Mouse (Mus musculus): ENCODE results near the gene Ddx27. TPM values are rescaled to one million over a fixed set of nuclear protein-coding genes. Genes with fewer than 3 reads are reported as not detected.

Gene Ddx27
- polyA plus RNA-seq, 2 experiments = 36.5 to 50.2 TPM

DNA sequence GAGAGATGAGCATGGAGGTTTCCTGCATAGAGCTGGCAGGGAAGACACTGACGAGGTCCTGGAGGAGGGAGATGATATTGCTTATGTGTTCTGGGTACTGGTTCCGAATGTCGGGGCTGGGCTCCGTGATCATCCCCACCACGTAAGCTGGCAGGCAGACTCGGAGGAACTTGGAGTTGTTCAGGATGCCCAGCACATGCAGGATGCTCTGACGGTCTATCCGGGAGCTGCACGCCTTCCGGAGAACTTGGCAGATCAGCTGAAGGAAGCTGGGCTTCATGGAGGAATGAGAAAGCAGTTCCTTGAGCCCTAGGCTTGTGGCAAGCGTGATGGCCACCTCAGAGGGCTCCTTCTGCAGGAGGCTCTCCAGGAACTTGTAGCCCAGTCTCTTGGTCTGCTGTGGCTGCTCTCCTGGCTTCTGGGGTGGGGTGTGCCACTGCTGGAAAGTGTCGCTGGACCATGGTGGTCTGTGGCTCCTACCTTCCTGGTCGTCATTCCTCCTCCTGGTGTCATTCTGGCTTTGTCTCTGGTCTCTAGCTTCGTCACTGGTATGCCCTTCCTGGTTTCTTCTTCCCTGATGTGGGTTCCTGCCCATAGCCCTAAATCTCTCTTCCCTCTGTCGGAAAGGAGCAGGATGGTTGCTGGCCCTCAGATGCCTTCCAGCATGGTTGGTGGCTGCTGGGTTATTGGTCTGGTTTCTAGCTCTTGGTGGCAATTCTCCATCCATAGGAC lies 41.4 kb downstream of the Ddx27 start:
- 94% methylated on average over 15 of the region's 15 CpGs for WGBS
- Histone ChIP-seq H3K4me1 (ENCODE audit: control insufficient read depth, insufficient read depth, low read length) (peaks cover 3% of the 10 kb centered on the region), H3K4me3 (replicated peaks; ENCODE audit: low read length) (no peak overlapping the region), H3K36me3 (ENCODE audit: control insufficient read depth, insufficient read depth, low read length) (peaks cover 61% of the 10 kb centered on the region), H3K4me2 (replicated peaks; ENCODE audit: low read depth, low read length, severe bottlenecking) (no peak overlapping the region), H3K27me3 (ENCODE audit: control insufficient read depth, insufficient read depth, low read length) (no peaks in the 10 kb centered on the region), H3K27ac (replicated peaks; ENCODE audit: low read depth, low read length) (no peak overlapping the region), H3K9me3 (ENCODE audit: control insufficient read depth, low read length) (no peaks in the 10 kb centered on the region), H3K9ac (ENCODE audit: low read depth, low read length, severe bottlenecking) (no peak overlapping the region)
- no peak for ATAC-seq (ENCODE audit: low FRiP score, low read depth)
- DNase-seq (ENCODE audit: low spot score) = no peak
- no peak for TF ChIP-seq POLR2A (IDR thresholded peaks at IDR 0.05; ENCODE audit: borderline replicate concordance, extremely low read depth, insufficient read depth, insufficient read length)

DNA sequence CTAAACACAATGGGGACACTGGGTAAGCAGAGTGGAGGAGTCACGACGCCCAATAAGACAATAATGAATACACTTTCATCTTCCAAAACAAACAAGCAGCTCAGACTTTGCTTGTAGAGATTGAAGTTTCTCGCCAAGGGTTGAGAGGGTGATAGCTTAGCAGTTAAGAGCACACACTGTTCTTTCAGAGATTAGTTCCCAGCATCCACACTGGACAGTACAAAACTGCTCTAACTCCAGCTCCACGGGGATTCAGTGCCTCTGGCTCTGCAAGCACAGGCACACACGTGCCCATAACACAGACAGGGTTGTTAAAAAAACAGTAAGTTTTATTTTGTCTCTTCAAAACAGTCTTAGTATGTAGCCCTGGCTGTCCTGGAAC lies 41.9 kb downstream of the Ddx27 start:
- Histone ChIP-seq H3K4me2 (replicated peaks; ENCODE audit: low read depth, low read length, severe bottlenecking) (no peak overlapping the region), H3K36me3 (ENCODE audit: control insufficient read depth, insufficient read depth, low read length) (peaks cover 58% of the 10 kb centered on the region), H3K9ac (ENCODE audit: low read depth, low read length, severe bottlenecking) (no peak overlapping the region), H3K4me1 (ENCODE audit: control insufficient read depth, insufficient read depth, low read length) (peaks cover 9% of the 10 kb centered on the region), H3K27me3 (ENCODE audit: control insufficient read depth, insufficient read depth, low read length) (no peaks in the 10 kb centered on the region), H3K4me3 (replicated peaks; ENCODE audit: low read length) (no peak overlapping the region), H3K9me3 (ENCODE audit: control insufficient read depth, low read length) (no peaks in the 10 kb centered on the region), H3K27ac (replicated peaks; ENCODE audit: low read depth, low read length) (no peak overlapping the region)
- no peak for DNase-seq (ENCODE audit: low spot score)
- TF ChIP-seq POLR2A (IDR thresholded peaks at IDR 0.05; ENCODE audit: borderline replicate concordance, extremely low read depth, insufficient read depth, insufficient read length) = no peak
- 87% methylated on average over 5 of the region's 5 CpGs for WGBS
- ATAC-seq (ENCODE audit: low FRiP score, low read depth) = no peak

DNA sequence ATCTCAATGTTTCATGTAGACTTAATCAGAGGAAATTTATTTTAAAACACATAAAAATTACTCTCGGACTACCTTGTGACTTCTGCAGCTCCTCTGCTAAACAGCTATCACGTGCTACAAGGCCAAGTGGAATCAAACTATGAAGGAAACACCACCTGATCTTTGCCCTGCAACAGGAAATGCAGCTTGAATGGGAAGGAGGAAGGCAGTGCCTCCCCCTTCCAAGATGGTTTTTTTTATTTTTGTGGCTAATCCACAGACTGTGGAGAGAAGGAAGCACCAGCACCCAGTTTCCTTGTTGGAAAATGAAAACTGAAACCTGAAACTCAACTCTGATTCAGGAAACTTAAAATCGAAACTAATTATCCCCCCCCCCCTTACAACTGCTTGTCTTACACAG lies 43.2 kb downstream of the Ddx27 start:
- H3K27me3 ChIP-seq (ENCODE audit: control insufficient read depth, insufficient read depth, low read length) = no peaks in the 10 kb centered on the region
- 55% methylated on average over 3 of the region's 3 CpGs for WGBS
- TF ChIP-seq POLR2A (IDR thresholded peaks at IDR 0.05; ENCODE audit: borderline replicate concordance, extremely low read depth, insufficient read depth, insufficient read length) = no peak
- H3K4me3 ChIP-seq (replicated peaks; ENCODE audit: low read length) = no peak overlapping the region
- ATAC-seq (ENCODE audit: low FRiP score, low read depth) (no peak), DNase-seq (ENCODE audit: low spot score) (no peak)
- H3K4me1 ChIP-seq (ENCODE audit: control insufficient read depth, insufficient read depth, low read length) = peaks cover 9% of the 10 kb centered on the region
- peaks cover 49% of the 10 kb centered on the region for H3K36me3 ChIP-seq (ENCODE audit: control insufficient read depth, insufficient read depth, low read length)
- no peak overlapping the region for H3K27ac ChIP-seq (replicated peaks; ENCODE audit: low read depth, low read length)
- H3K4me2 ChIP-seq (replicated peaks; ENCODE audit: low read depth, low read length, severe bottlenecking) = no peak overlapping the region
- H3K9ac ChIP-seq (ENCODE audit: low read depth, low read length, severe bottlenecking) = no peak overlapping the region
- no peaks in the 10 kb centered on the region for H3K9me3 ChIP-seq (ENCODE audit: control insufficient read depth, low read length)

DNA sequence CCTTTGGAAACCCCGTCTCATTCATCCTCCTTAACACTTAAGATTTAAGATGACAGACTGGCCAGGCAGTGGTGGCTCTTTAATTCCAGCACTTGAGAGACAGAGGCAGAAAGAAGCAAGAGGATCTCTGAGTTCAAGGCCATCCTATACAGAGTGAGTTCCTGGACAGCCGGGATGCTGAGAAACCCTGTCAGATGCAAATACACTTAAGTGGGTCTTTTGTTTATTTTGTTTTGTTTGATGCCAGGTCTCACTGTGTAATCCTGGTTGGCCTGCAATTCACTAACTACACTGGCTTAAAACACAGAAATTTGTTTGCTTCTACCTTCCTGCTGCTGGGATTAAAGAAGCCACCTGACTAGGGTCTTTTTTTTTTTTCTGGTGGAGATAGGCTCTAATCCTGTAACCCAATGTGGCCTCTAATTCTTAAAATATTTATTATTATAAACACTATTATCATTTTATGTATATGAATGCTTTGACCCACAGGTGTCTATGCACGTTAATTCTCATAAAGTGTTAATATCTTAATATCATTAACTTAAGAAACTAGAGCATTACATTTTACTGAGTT lies 43.9 kb downstream of the Ddx27 start:
- Histone ChIP-seq H3K27me3 (ENCODE audit: control insufficient read depth, insufficient read depth, low read length) (no peaks in the 10 kb centered on the region), H3K27ac (replicated peaks; ENCODE audit: low read depth, low read length) (no peak overlapping the region), H3K4me3 (replicated peaks; ENCODE audit: low read length) (no peak overlapping the region), H3K4me1 (ENCODE audit: control insufficient read depth, insufficient read depth, low read length) (peaks cover 9% of the 10 kb centered on the region), H3K36me3 (ENCODE audit: control insufficient read depth, insufficient read depth, low read length) (peaks cover 46% of the 10 kb centered on the region), H3K9ac (ENCODE audit: low read depth, low read length, severe bottlenecking) (no peak overlapping the region), H3K9me3 (ENCODE audit: control insufficient read depth, low read length) (no peaks in the 10 kb centered on the region), H3K4me2 (replicated peaks; ENCODE audit: low read depth, low read length, severe bottlenecking) (no peak overlapping the region)
- WGBS = 63% methylated on average over 3 of the region's 3 CpGs
- ATAC-seq (ENCODE audit: low FRiP score, low read depth) (no peak), DNase-seq (ENCODE audit: low spot score) (no peak)
- no peak for TF ChIP-seq POLR2A (IDR thresholded peaks at IDR 0.05; ENCODE audit: borderline replicate concordance, extremely low read depth, insufficient read depth, insufficient read length)

DNA sequence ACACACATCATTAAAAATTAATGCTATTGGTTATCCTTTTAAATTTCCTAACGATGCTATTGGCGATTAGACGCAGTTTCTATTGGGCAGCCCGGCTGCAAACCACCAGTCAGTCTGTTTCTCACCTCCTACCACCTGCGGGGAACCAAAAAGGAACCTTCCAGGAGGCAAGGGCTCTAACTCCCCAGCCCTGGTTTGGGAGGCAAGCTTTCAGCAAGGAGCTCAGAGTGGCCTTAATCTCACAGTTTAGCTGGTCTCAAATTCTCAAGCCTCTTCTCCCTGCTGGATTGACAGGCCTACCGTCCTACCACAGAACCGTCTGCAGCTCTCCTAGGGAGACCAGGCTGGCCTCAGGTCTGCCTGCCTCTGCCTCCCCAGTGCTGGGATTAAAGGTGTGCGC lies 44.5 kb downstream of the Ddx27 start:
- no peak for DNase-seq (ENCODE audit: low spot score)
- no peak overlapping the region for H3K9ac ChIP-seq (ENCODE audit: low read depth, low read length, severe bottlenecking)

More for the DNA sequence above, 44.5 kb downstream of the Ddx27 start:
- Histone ChIP-seq H3K4me1 (ENCODE audit: control insufficient read depth, insufficient read depth, low read length) (peaks cover 9% of the 10 kb centered on the region), H3K4me3 (replicated peaks; ENCODE audit: low read length) (no peak overlapping the region), H3K9me3 (ENCODE audit: control insufficient read depth, low read length) (no peaks in the 10 kb centered on the region), H3K4me2 (replicated peaks; ENCODE audit: low read depth, low read length, severe bottlenecking) (no peak overlapping the region), H3K27me3 (ENCODE audit: control insufficient read depth, insufficient read depth, low read length) (no peaks in the 10 kb centered on the region), H3K36me3 (ENCODE audit: control insufficient read depth, insufficient read depth, low read length) (peaks cover 45% of the 10 kb centered on the region), H3K27ac (replicated peaks; ENCODE audit: low read depth, low read length) (no peak overlapping the region)
- ATAC-seq (ENCODE audit: low FRiP score, low read depth) = no peak
- 57% methylated on average over 8 of the region's 8 CpGs for WGBS
- no peak for TF ChIP-seq POLR2A (IDR thresholded peaks at IDR 0.05; ENCODE audit: borderline replicate concordance, extremely low read depth, insufficient read depth, insufficient read length)

Data from limb, embryonic 14.5 days (tissue).